Mouse (Mus musculus) layer of hippocampus, postnatal 25 days (tissue): Measurements from ENCODE around the gene Bud13. TPM values are rescaled to one million over a fixed set of nuclear protein-coding genes. Genes with fewer than 3 reads are reported as not detected.
A peak's percentile ranks its signal among the peaks of the same experiment; 100 is the strongest.
"Not testable (repeated sequence)": the region's sequence is repeated elsewhere in the genome, so short reads cannot be mapped to it uniquely, and the experiment has no call there.

ENCODE experiments used
- DNase-seq, 2 experiments: peaks; one replicate each; pipeline ENCODE4 v3.0.0; 2022; ENCODE audit warnings: mixed read lengths in 2 of 2, low spot score in 1 of 2; ENCODE audit errors: extremely low spot score in 1 of 2
- total RNA-seq, 2 experiments: library from RNA; stranded (reverse); gene quantifications; 2 replicates each; pipeline ENCODE4 v1.2.3; 2021

Gene Bud13
- total RNA-seq, 2 experiments from 2014 or later: 10.2 to 13.0 TPM

- no peak for DNase-seq
Observed at GRCm38 (mm10) chr9:46274494-46274893, 8.3 kb upstream of the Bud13 start.

- DNase-seq: no peak
Observed at GRCm38 (mm10) chr9:46298381-46298780, 15.6 kb downstream of the Bud13 start.

DNA sequence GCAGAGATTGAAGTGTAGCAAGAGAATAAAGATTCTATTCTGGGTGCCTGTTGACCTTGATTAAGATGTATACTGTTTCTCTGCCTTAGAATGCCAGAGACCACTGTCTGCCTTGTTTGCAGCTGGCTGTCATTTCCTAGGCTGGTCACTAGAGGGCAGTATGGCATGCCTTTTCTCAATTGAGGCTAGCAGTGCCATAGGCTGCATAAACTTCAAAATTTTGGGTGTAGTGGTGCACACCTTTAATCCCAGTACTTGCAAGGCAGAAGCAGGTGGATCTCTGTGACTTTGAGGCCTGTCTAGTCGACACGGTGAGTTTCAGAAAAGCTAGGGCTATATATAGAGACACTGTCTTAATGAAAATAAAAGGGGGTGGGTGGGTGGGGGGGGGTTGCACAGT, 19.3 kb downstream of the Bud13 start:
- DNase-seq: peak; percentile 21 to 65

GRCm38 (mm10) chr9:46309121-46309520, 26.3 kb downstream of the Bud13 start:
- no peak for DNase-seq

- DNase-seq: peak; percentile 46 to 60
Observed at GRCm38 (mm10) chr9:46314507-46314906, 31.7 kb downstream of the Bud13 start.

GRCm38 (mm10) chr9:46314921-46315320, 32.1 kb downstream of the Bud13 start:
- no peak for DNase-seq

DNA sequence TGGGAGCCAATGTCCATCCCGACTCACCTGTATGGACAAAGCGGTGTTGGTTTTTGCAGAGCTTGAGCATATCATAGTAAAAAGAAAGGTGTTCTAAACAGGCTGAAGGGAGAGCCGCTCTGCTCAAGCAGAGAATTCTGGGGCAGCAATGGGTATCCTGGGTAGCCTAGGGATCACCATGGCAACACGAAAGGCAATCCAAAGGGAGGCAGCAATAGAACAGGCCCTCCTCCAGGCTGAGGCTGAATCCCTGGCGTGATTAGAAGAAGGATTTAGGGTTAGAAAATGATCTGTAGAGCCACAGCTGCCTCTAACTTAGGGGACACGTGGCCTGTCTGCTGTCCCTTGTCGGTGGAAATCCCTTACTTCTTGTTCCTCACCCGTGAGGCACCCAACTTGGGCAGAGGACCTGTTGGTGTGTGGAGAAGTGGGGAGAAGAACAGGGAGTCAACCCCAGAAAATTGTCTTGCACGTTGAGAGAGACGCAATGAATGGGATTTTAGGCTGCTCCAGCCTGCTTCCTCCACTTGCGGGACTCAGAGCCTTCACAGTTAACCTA, 33.1 kb downstream of the Bud13 start:
- peak; percentile 28 to 36 for DNase-seq

GRCm38 (mm10) chr9:46316388-46316787, 33.6 kb downstream of the Bud13 start:
- no peak for DNase-seq

- peak in 1 of 2 experiments; percentile 17 for DNase-seq
Observed at GRCm38 (mm10) chr9:46316909-46317308, 34.1 kb downstream of the Bud13 start.

GRCm38 (mm10) chr9:46317957-46318356, 35.1 kb downstream of the Bud13 start:
- DNase-seq: no peak

DNA sequence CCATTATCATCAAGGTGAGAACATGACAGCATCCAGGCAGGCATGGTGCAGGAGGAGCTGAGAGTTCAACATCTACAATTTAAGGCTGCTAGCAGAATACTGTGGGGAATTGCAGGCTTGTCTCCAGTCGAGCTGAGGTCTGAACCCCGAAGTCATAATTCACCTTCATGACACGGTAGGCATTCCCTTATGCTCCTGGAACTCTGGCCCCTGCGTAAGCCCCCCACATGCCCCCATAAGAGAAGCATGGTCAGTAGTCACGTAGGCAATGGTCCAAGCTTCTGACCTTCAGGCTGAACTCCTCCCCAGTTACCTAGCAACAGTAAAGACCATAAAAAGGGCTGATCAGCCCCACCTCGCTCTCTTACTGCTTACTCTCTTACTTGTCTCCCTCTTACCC, 37.1 kb downstream of the Bud13 start, which contains the start of gene 4931429L15Rik:
4931429L15Rik (minus strand) TSS at position 101 of the 400 bp plus-strand sequence.
- not testable (repeated sequence) for DNase-seq

GRCm38 (mm10) chr9:46320461-46320860, 37.7 kb downstream of the Bud13 start:
- no peak for DNase-seq

DNA sequence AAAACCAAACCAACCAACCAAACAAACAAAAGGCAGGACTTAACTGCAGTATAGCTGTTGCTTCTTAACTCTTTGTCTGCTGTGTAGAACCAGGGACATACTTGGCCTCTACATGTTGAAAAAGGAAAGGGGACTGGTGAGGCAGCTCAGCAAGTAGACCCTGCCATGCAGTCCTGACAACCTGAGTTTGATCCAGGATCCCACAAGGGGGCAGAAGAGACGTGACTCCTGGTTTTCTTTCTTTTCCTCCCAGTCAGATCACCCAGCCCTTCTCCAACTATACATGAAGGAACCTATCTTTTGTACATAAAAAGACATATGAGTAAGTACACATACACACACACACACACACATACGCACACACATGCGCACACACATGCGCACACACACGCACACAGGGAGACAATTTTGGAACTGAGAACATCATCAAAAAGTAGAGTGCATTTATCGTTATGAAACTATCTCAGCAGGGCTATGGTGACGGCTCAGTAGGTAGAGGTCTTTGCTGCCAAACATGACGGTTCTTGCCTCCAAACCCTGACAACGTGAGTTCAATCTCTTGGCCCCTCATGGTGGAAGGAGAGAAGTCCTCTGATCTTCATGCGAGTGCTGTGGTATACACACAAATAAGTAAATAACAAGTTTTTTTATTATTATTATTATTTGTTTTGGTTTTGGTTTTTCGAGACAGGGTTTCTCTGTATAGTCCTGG, 44.0 kb downstream of the Bud13 start:
- DNase-seq: no peak

DNA sequence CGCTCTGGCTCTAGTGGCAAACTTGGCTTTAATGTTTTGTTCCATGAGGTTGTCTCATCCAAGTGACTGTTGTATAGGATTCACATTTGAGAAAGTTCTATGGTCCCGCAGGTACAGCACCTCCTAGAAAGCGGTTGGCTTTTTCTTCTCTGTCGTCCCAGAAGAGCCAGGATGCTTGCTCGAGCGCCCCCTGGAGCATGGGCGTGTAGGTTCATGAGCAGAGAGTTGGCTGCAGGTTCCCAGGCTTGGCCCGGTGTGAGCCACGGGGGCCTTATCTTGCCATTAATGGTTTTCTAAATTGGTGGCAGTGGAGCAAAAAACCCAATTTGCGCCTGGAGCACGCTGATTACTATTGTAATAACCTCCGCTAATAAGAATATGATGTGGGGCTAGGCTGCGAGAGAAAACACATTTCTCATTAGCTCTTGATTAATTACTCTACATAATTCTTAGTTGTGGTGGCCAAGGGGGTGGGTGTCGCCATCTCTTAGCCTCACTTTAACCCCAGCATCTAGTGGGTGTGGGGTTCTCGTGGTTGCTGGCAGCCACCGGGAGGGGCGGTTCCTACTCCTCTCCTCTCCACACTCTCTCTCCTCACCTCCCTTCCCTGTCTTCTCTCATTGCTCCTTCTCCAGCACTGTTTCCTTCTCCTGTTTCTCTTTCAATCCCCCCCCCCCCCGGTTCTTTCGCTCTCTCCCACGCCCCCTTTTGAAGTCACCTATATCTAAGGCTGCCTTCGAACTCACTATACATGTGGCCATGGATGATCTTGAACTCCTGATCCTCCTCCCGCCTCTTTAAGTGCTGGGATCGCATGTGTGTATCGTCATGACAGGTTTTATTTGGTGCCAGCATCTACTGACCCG, 45.1 kb downstream of the Bud13 start:
- peak in 1 of 2 experiments; percentile 58 for DNase-seq

GRCm38 (mm10) chr9:46328572-46329249, 45.9 kb downstream of the Bud13 start:
- DNase-seq: peak; percentile 55 to 58

DNA sequence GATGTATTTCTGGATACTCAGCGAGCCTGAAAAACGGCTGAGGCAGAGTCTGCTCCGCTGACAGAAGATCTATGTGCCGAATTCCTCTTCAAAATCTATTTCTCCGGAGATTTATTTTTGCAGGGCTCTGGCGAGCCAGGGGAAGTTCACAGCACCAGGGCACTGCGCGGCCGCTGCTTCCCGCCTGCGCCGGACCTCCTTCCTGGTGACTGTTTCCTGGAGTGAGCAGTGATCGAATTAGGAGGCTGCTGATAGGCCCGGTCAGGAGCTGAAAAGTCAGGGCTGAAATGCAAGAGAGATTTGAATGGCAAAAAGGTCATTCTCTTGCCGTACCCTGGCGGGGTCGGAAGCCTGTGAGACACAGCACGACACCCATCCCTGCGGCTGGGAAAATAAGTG, 46.4 kb downstream of the Bud13 start:
- no peak for DNase-seq

DNA sequence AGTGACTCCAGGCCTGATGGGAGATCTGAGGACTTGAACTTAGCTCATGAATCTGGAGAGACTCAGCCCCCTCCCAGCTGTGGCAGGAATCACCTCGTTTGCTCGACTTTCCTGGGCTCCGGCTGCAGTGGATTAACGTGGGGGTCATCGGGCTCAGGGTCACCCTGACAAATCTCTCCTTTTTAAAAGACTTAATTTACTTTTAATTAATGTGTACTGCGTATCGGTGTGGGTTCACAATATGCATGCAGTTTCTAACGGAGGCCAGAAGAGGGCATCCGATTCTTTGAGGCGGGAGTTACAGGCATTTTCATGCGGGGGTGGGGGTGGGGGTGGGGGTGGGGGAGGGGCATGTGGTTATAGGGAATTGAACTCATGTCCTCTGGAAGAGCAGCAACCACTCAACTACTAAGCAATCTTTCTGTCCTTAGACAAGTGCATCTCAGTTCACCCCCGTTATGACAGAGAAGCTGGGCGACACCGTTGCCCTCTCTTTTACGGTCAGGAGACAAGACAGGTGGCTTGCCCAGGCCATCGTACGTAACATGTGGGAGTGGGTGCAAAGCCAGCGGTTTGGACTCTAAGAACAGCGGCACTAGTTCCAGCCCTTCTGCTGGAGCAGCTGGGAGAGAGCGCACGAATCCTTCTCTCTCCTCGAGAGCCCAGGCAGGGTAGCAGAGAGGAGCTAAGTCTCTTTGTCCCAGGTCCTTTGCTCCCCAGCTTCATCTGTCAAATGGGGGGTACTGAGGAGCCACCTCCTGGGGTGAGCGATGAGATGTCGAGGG, 47.2 kb downstream of the Bud13 start:
- DNase-seq: peak in 1 of 2 experiments; percentile 1

DNA sequence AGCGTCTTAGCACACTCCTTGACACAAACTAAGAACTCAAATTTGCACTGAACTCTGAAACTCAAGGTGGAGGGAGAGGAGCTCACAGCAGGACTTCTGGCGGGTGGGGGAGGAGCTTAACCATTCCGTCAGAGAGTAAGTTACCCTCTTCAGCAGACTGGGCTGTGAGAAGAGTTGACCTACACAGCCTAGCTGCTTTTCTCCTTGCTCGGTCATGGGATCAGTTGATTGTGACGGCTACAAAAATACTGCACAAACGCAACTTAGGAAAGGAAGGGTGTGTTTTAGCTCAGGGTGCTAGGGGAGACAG, 47.7 kb downstream of the Bud13 start:
- DNase-seq: peak in 1 of 2 experiments; percentile 1

DNA sequence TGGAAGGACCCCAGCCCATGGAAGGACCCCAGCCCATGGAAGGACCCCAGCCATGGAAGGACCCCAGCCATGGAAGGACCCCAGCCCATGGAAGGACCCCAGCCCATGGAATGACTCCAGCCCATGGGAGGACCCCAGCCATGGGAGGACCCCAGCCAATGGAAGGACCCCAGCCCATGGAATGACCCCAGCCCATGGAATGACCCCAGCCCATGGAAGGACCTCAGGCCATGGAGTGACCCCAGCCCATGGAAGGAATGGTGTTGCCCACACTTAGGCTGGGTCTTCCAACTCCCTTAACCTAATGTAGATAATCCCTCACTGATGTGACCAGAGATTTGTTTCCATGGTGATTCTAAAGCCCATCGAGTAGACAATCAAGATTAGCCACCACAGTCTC, 48.5 kb downstream of the Bud13 start:
- DNase-seq: no peak

GRCm38 (mm10) chr9:46334471-46335025, 51.7 kb downstream of the Bud13 start:
- DNase-seq: no peak
